Mouse (Mus musculus) mammary gland, adult 2 months (tissue): ENCODE results near the gene Asns. TPM values are rescaled to one million over a fixed set of nuclear protein-coding genes. Genes with fewer than 3 reads are reported as not detected.

ENCODE experiments used
- polyA plus RNA-seq: library from polyadenylated mRNA; depleted of rRNA; stranded (reverse); fragments of >200 nt; gene quantifications from 2 replicates; pipeline ENCODE4 v1.2.3, GENCODE M21; 2012; ENCODE audit warnings: low replicate concordance; rRNA removed

The Asns gene
- 25.0 and 34.4 TPM in 2 replicates for polyA plus RNA-seq

DNA sequence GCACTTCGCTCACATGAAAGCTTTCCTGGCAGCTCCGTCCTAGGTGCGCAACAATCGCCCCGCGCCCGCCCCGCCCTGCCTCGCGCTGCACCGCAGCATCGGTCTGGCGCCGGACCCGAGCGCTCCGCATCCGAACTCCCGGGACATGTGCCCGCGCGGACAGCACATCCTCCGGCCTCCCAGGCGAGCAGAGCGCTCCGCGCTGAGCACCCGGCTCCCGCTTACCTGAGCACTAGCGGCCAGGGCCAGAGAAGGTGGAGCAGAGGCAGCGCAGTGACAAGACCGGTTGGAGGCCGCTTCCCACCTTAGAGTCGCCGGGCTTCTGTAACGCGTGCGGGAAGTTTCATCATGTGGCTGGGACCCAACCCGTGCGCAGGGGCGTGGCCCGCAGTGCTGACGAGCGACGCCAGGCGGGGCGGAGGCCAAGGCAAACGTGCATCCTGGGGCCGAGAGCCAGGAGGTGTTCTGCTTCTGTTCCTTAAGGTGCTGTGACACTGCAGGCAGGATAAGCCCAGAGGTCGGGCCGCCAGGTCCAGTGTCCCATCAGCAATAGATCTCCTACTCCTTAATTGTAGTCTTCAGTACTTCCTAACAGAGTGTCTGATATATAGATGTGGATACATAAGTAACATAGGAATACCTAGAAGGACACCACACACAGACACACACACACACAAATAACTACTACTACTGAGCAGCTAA, at the start of gene Asns:
Gene Asns (minus strand): TSS at position 371 of the 702 bp plus-strand sequence.

Other genes with a start within 250 kb of the Asns start
- gene Tac1, start 138.4 kb downstream of the Asns start, polyA plus RNA-seq: 0.33 TPM in 1 of 2 replicates, not detected in the other
- gene C1galt1, start 151.6 kb upstream of the Asns start, polyA plus RNA-seq: 3.6 and 5.4 TPM in 2 replicates